Mouse (Mus musculus): ENCODE measurements around the gene Pbx4. TPM values are rescaled to one million over a fixed set of nuclear protein-coding genes. Genes with fewer than 3 reads are reported as not detected.

Pbx4 gene
- total RNA-seq (2021) = under 1 TPM in 1 of 2 experiments, not detected in 1; 0.37 TPM
- long read RNA-seq, experiment 1 = 0 reads
- long read RNA-seq, experiment 2 = 0 reads

GRCm38 (mm10) chr8:69832298-69832853 is at the start of gene Pbx4:
TSS of gene Pbx4 (plus strand) at chr8:69832491.
- intact Hi-C loops (cut with DNase I; ENCODE audit: low total_unique reads) = no loop called here

GRCm38 (mm10) chr8:69789105-69789504 is 43.2 kb upstream of the Pbx4 start:
- DNase-seq = no peak
- intact Hi-C loops (cut with DNase I; ENCODE audit: low total_unique reads) = no loop called here

More at GRCm38 (mm10) chr8:69832298-69832853, at the start of gene Pbx4:
- peak; percentile 75 for DNase-seq

- DNase-seq = no peak
- intact Hi-C loops (cut with DNase I; ENCODE audit: low total_unique reads) = no loop called here
Measured at GRCm38 (mm10) chr8:69789731-69790130, 42.6 kb upstream of the Pbx4 start.

GRCm38 (mm10) chr8:69790364-69790763 is 41.9 kb upstream of the Pbx4 start:
- no peak for DNase-seq
- intact Hi-C loops (cut with DNase I; ENCODE audit: low total_unique reads) = no loop called here

- intact Hi-C loops (cut with DNase I; ENCODE audit: low total_unique reads) = no loop called here
- peak; percentile 87 for DNase-seq
Measured at GRCm38 (mm10) chr8:69790773-69791367, 41.4 kb upstream of the Pbx4 start, which contains the start of the genes Atp13a1 and Zfp866. TSS of gene Atp13a1 (plus strand) at chr8:69791163. TSS of gene Zfp866 (minus strand) at chr8:69791178.

GRCm38 (mm10) chr8:69791415-69792068 is 40.7 kb upstream of the Pbx4 start:
- peak; percentile 19 for DNase-seq

GRCm38 (mm10) chr8:69793666-69794065 is 38.6 kb upstream of the Pbx4 start:
- no peak for DNase-seq
- intact Hi-C loops (cut with DNase I; ENCODE audit: low total_unique reads) = no loop called here

More at GRCm38 (mm10) chr8:69791415-69792068, 40.7 kb upstream of the Pbx4 start:
- intact Hi-C loops (cut with DNase I; ENCODE audit: low total_unique reads) = no loop called here

- intact Hi-C loops (cut with DNase I; ENCODE audit: low total_unique reads) = no loop called here
- no peak for DNase-seq
Measured at GRCm38 (mm10) chr8:69794096-69794495, 38.2 kb upstream of the Pbx4 start.

- no peak for DNase-seq
- intact Hi-C loops (cut with DNase I; ENCODE audit: low total_unique reads) = no loop called here
Measured at GRCm38 (mm10) chr8:69794901-69795300, 37.4 kb upstream of the Pbx4 start.

GRCm38 (mm10) chr8:69796721-69797345 is 35.5 kb upstream of the Pbx4 start:
- DNase-seq = no peak
- intact Hi-C loops (cut with DNase I; ENCODE audit: low total_unique reads) = no loop called here

- no peak for DNase-seq
- intact Hi-C loops (cut with DNase I; ENCODE audit: low total_unique reads) = no loop called here
Measured at GRCm38 (mm10) chr8:69797661-69798060, 34.6 kb upstream of the Pbx4 start.

GRCm38 (mm10) chr8:69799261-69799660 is 33.0 kb upstream of the Pbx4 start:
- DNase-seq = no peak
- intact Hi-C loops (cut with DNase I; ENCODE audit: low total_unique reads) = no loop called here

GRCm38 (mm10) chr8:69799946-69800345 is 32.3 kb upstream of the Pbx4 start:
- DNase-seq = no peak
- intact Hi-C loops (cut with DNase I; ENCODE audit: low total_unique reads) = no loop called here

- DNase-seq = no peak
- intact Hi-C loops (cut with DNase I; ENCODE audit: low total_unique reads) = no loop called here
Measured at GRCm38 (mm10) chr8:69801796-69802195, 30.5 kb upstream of the Pbx4 start.

GRCm38 (mm10) chr8:69802216-69802615 is 30.1 kb upstream of the Pbx4 start:
- intact Hi-C loops (cut with DNase I; ENCODE audit: low total_unique reads) = no loop called here
- no peak for DNase-seq

GRCm38 (mm10) chr8:69803366-69803765 is 28.9 kb upstream of the Pbx4 start:
- intact Hi-C loops (cut with DNase I; ENCODE audit: low total_unique reads) = no loop called here
- no peak for DNase-seq

GRCm38 (mm10) chr8:69804537-69804936 is 27.8 kb upstream of the Pbx4 start:
- intact Hi-C loops (cut with DNase I; ENCODE audit: low total_unique reads) = no loop called here
- no peak for DNase-seq

- intact Hi-C loops (cut with DNase I; ENCODE audit: low total_unique reads) = no loop called here
- DNase-seq = no peak
Measured at GRCm38 (mm10) chr8:69805086-69805485, 27.2 kb upstream of the Pbx4 start.

GRCm38 (mm10) chr8:69805491-69805890 is 26.8 kb upstream of the Pbx4 start:
- intact Hi-C loops (cut with DNase I; ENCODE audit: low total_unique reads) = no loop called here
- DNase-seq = no peak

GRCm38 (mm10) chr8:69807236-69807635 is 25.1 kb upstream of the Pbx4 start:
- DNase-seq = no peak
- intact Hi-C loops (cut with DNase I; ENCODE audit: low total_unique reads) = no loop called here

Measured in gastrocnemius, postnatal 14 days (tissue).